Mouse (Mus musculus) neutrophil, adult 59 days (primary cell): Measurements from ENCODE around the gene Akr1e1. TPM values are rescaled to one million over a fixed set of nuclear protein-coding genes. Genes with fewer than 3 reads are reported as not detected.

Experiments
- total RNA-seq, 2 experiments: library from RNA; stranded (reverse); gene quantifications; 1 replicate in 1 of 2; 2 replicates in 1 of 2; pipeline ENCODE4 v1.2.4; 2023

Akr1e1 gene
- 1 to 10 TPM in 1 of 2 experiments, under 1 TPM in 1; 1.00 to 6.8 TPM for total RNA-seq

GRCm38 (mm10) chr13:4608961-4609409 is at the start of gene Akr1e1:
Akr1e1 (minus strand) TSS chr13:4609174.

GRCm38 (mm10) chr13:4573871-4574270 is 35.1 kb downstream of the Akr1e1 start, which contains the start of gene Akr1c21:
Akr1c21 (plus strand) TSS chr13:4574075.

Other genes with a start within 250 kb of the Akr1e1 start
- gene Akr1c6, start 174.9 kb downstream of the Akr1e1 start, total RNA-seq: not detected
- not detected for gene Akr1c20, start 85.8 kb downstream of the Akr1e1 start, total RNA-seq
- gene Akr1c21, start 35.1 kb downstream of the Akr1e1 start, total RNA-seq: not detected